Mouse (Mus musculus) CD4-positive naive resting alpha-beta T cell, adult 57 days (primary cell): ENCODE measurements around the gene Mrpl3. TPM values are rescaled to one million over a fixed set of nuclear protein-coding genes. Genes with fewer than 3 reads are reported as not detected.

Experiments used
- total RNA-seq: library from RNA; stranded (reverse); gene quantifications from one replicate; pipeline ENCODE4 v1.2.4, GENCODE M21; 2023

Mrpl3 gene
- total RNA-seq, result 63.6 TPM

DNA sequence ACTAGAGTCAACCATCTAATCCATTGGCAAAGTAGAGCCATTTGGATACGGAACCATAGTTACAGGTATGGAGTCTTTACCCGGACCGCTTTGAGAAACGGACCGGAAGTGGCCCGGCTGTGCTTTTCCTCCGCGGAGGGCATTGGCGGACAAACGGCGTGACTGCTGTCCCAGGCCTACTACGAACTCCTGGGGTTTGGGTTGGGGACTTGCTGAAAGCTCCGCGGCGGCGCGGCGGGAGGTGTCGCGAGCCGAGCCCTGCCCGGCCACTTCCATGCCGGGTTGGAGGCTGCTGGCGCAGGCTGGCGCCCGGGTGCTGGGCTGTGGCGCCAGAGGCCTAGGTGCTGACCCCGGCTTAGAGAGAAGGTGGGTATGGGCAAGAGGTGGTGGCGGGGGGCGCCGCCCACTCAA is at the start of gene Mrpl3:
Gene Mrpl3, plus strand, starts transcription at position 93 of the 411 bp plus-strand sequence.

Other genes with a start within 250 kb of the Mrpl3 start
- gene Nudt16, start 78.6 kb downstream of the Mrpl3 start, total RNA-seq, result 25.4 TPM
- not detected for gene 1700080E11Rik, start 91.9 kb downstream of the Mrpl3 start, total RNA-seq